Mouse (Mus musculus) hindbrain, embryonic 16.5 days (tissue): ENCODE measurements around the gene Ccn1. TPM values are rescaled to one million over a fixed set of nuclear protein-coding genes. Genes with fewer than 3 reads are reported as not detected.

Source experiments
- ATAC-seq: fragments of 200-750 bp; cut with Nextera tagmentation; 2 replicates; pipeline ENCODE4 v1.8.0; 2017; ENCODE audit warnings: moderate TSS enrichment, moderate library complexity
- H3K27ac ChIP-seq: fragments of 300-500 bp; sonication (generic); 2 replicates; pipeline ENCODE4 v1.5.1; 2014; ENCODE audit warnings: low read depth, mild to moderate bottlenecking, control low read depth, low read length, moderate library complexity
- H3K27me3 ChIP-seq: fragments of 300-500 bp; sonication (generic); replicated peaks from 2 replicates; pipeline ENCODE4 v1.6.1; 2014; ENCODE audit warnings: low read length; ENCODE audit not compliant: control insufficient read depth, insufficient read depth
- H3K36me3 ChIP-seq: fragments of 300-500 bp; sonication (generic); 2 replicates; pipeline ENCODE4 v1.6.1; 2014; ENCODE audit warnings: mild to moderate bottlenecking, low read length, moderate library complexity, mixed read lengths; ENCODE audit not compliant: control insufficient read depth, insufficient read depth
- H3K4me1 ChIP-seq: fragments of 300-500 bp; sonication (generic); 2 replicates; pipeline ENCODE4 v1.6.1; 2014; ENCODE audit warnings: low read depth, low read length; ENCODE audit not compliant: control insufficient read depth, insufficient read depth
- H3K4me2 ChIP-seq: fragments of 300-500 bp; sonication (generic); 2 replicates; pipeline ENCODE4 v1.6.1; 2014; ENCODE audit warnings: mild to moderate bottlenecking, low read length, control low read depth, moderate library complexity
- H3K4me3 ChIP-seq: fragments of 300-500 bp; sonication (generic); 2 replicates; pipeline ENCODE4 v1.5.1; 2014; ENCODE audit warnings: mild to moderate bottlenecking, low read length, control low read depth, moderate library complexity
- H3K9ac ChIP-seq: fragments of 300-500 bp; sonication (generic); 2 replicates; pipeline ENCODE4 v1.6.1; 2014; ENCODE audit warnings: low read depth, mild to moderate bottlenecking, control low read depth, low read length, moderate library complexity
- H3K9me3 ChIP-seq: fragments of 300-500 bp; sonication (generic); 2 replicates; pipeline ENCODE4 v1.6.1; 2014; ENCODE audit warnings: mild to moderate bottlenecking, low read length, moderate library complexity; ENCODE audit not compliant: control insufficient read depth
- WGBS: fragments of 180-500 bp; shearing (Covaris S2); extraction: QIAGEN DNeasy Blood & Tissue Kit; methylation state at CpG from one replicate; pipeline ENCODE4 v1.1.7; 2014; 5-methylcytosine and 5-hydroxymethylcytosine counted together
- polyA plus RNA-seq: library from polyadenylated mRNA; unstranded; fragments of >200 nt; fragmentation: Nextera tagmentation; extraction: Ambion mirVana; gene quantifications from 2 replicates; pipeline ENCODE4 v1.2.1, GENCODE M21; 2015

Gene Ccn1
- polyA plus RNA-seq, 1 experiment from 2014 or later, result 7.5 TPM

- ATAC-seq, result no peak
- Histone ChIP-seq H3K4me1 (peaks cover 14% of the 10 kb centered on the region), H3K27ac (no peak overlapping the region)
These were observed 3.1 kb downstream of the Ccn1 start for GRCm38 (mm10) chr3:145646666-145647065.

GRCm38 (mm10) chr3:145646009-145646408 is 3.8 kb downstream of the Ccn1 start:
- Histone ChIP-seq H3K4me3 (no peak overlapping the region), H3K9ac (no peak overlapping the region), H3K27me3 (peaks cover 7% of the 10 kb centered on the region), H3K4me1 (peaks cover 14% of the 10 kb centered on the region), H3K9me3 (no peaks in the 10 kb centered on the region), H3K36me3 (no peaks in the 10 kb centered on the region), H3K27ac (no peak overlapping the region), H3K4me2 (no peak overlapping the region)
- no peak for ATAC-seq
- WGBS, result 20% methylated on average over 3 of the region's 3 CpGs

More at GRCm38 (mm10) chr3:145646666-145647065, 3.1 kb downstream of the Ccn1 start:
- Histone ChIP-seq H3K36me3 (no peaks in the 10 kb centered on the region), H3K4me3 (no peak overlapping the region), H3K27me3 (peaks cover 7% of the 10 kb centered on the region), H3K9me3 (no peaks in the 10 kb centered on the region), H3K4me2 (no peak overlapping the region), H3K9ac (no peak overlapping the region)
- WGBS, result 58% methylated on average over 2 of the region's 2 CpGs

- no peak overlapping the region for H3K4me2 ChIP-seq
- H3K4me3 ChIP-seq, result no peak overlapping the region
- H3K9ac ChIP-seq, result no peak overlapping the region
- WGBS, result 66% methylated on average over 6 of the region's 6 CpGs
- H3K4me1 ChIP-seq, result peaks cover 10% of the 10 kb centered on the region
- no peaks in the 10 kb centered on the region for H3K9me3 ChIP-seq
- H3K36me3 ChIP-seq, result no peaks in the 10 kb centered on the region
- no peak overlapping the region for H3K27ac ChIP-seq
- H3K27me3 ChIP-seq, result peaks cover 5% of the 10 kb centered on the region
- ATAC-seq, result no peak
These were observed 4.3 kb downstream of the Ccn1 start for GRCm38 (mm10) chr3:145645463-145645862.

- H3K27me3 ChIP-seq, result no peaks in the 10 kb centered on the region
- H3K36me3 ChIP-seq, result no peaks in the 10 kb centered on the region
- no peak for ATAC-seq
- no peak overlapping the region for H3K9ac ChIP-seq
- WGBS, result 54% methylated on average over 11 of the region's 11 CpGs
- no peaks in the 10 kb centered on the region for H3K4me1 ChIP-seq
- H3K27ac ChIP-seq, result no peak overlapping the region
- H3K4me2 ChIP-seq, result no peak overlapping the region
- no peak overlapping the region for H3K4me3 ChIP-seq
- no peaks in the 10 kb centered on the region for H3K9me3 ChIP-seq
These were observed 6.9 kb downstream of the Ccn1 start for GRCm38 (mm10) chr3:145642861-145643260.

- no peak overlapping the region for H3K27ac ChIP-seq
These were observed 7.9 kb downstream of the Ccn1 start for GRCm38 (mm10) chr3:145641878-145642277.

GRCm38 (mm10) chr3:145641036-145641685 is 8.6 kb downstream of the Ccn1 start:
- Histone ChIP-seq H3K4me1 (no peaks in the 10 kb centered on the region), H3K9ac (no peak overlapping the region), H3K4me2 (no peak overlapping the region), H3K27me3 (no peaks in the 10 kb centered on the region), H3K36me3 (no peaks in the 10 kb centered on the region), H3K4me3 (no peak overlapping the region), H3K9me3 (no peaks in the 10 kb centered on the region), H3K27ac (no peak overlapping the region)
- 85% methylated on average over 5 of the region's 5 CpGs for WGBS
- no peak for ATAC-seq

More at GRCm38 (mm10) chr3:145641878-145642277, 7.9 kb downstream of the Ccn1 start:
- no peak for ATAC-seq
- Histone ChIP-seq H3K27me3 (no peaks in the 10 kb centered on the region), H3K36me3 (no peaks in the 10 kb centered on the region), H3K4me3 (no peak overlapping the region), H3K9ac (no peak overlapping the region), H3K9me3 (no peaks in the 10 kb centered on the region), H3K4me2 (no peak overlapping the region), H3K4me1 (no peaks in the 10 kb centered on the region)
- WGBS, result 78% methylated on average over 3 of the region's 3 CpGs

GRCm38 (mm10) chr3:145640583-145640982 is 9.2 kb downstream of the Ccn1 start:
- ATAC-seq, result no peak; the same call in 1 of the 2 replicates
- Histone ChIP-seq H3K27ac (no peak overlapping the region), H3K36me3 (no peaks in the 10 kb centered on the region), H3K27me3 (no peaks in the 10 kb centered on the region), H3K9ac (no peak overlapping the region), H3K4me2 (no peak overlapping the region), H3K4me1 (no peaks in the 10 kb centered on the region), H3K9me3 (no peaks in the 10 kb centered on the region), H3K4me3 (no peak overlapping the region)
- 51% methylated on average over 4 of the region's 4 CpGs for WGBS

GRCm38 (mm10) chr3:145640170-145640569 is 9.6 kb downstream of the Ccn1 start:
- Histone ChIP-seq H3K4me1 (no peaks in the 10 kb centered on the region), H3K4me3 (no peak overlapping the region), H3K36me3 (no peaks in the 10 kb centered on the region), H3K4me2 (no peak overlapping the region), H3K9ac (no peak overlapping the region), H3K27ac (no peak overlapping the region), H3K9me3 (no peaks in the 10 kb centered on the region), H3K27me3 (no peaks in the 10 kb centered on the region)
- no peak for ATAC-seq
- 47% methylated on average over 4 of the region's 4 CpGs for WGBS

GRCm38 (mm10) chr3:145634002-145634710 is 15.6 kb downstream of the Ccn1 start:
- Histone ChIP-seq H3K27me3 (no peaks in the 10 kb centered on the region), H3K4me2 (no peak overlapping the region), H3K9ac (no peak overlapping the region), H3K4me3 (no peak overlapping the region), H3K4me1 (no peaks in the 10 kb centered on the region), H3K36me3 (no peaks in the 10 kb centered on the region), H3K27ac (no peak overlapping the region), H3K9me3 (no peaks in the 10 kb centered on the region)
- no peak for ATAC-seq
- 89% methylated on average over 14 of the region's 14 CpGs for WGBS
